1 mouse cellular context compared by ENCODE assay signal in the genomic region with DNA sequence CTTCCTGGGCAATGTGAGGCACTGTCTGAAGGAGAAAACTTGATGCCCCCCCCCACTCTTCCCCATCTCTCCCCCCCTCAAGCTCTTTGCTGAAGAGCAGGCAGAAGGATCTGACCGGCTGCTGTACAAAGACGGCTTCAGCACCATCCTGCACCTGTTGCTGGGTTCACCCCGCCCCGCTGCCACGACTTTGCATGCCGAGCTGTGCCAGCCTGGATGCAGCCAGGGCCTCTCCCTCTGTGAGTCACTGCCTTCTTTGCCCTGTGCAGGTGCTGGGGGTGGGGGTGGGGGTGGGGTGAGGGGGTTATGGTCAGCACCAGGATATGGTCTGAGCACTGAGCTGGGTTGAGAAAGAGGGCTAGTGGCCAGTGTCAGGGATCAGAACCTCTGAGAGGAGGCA.
A peak's percentile ranks its signal among the peaks of the same experiment; 100 is the strongest.
TF ChIP-seq lines count a peak whose summit lies in the region.

No protein-coding gene starts in this region.

TF ChIP-seq in myocyte, 11 proteins besides CTCF, POLR2A, EP300 and RAD21:
- TF ChIP-seq MYOG (IDR thresholded peaks at IDR 0.05; ENCODE audit: control insufficient read depth in 1 of 3, insufficient read depth in 1 of 3, insufficient read length in 2 of 3, low read depth in 2 of 3), result peak; percentile 13 to 95 (median 95)
- peak; percentile 61 for TF ChIP-seq TCF3 (IDR thresholded peaks at IDR 0.05; ENCODE audit: insufficient read length, low read depth)
- TF ChIP-seq SRF (IDR thresholded peaks at IDR 0.05; ENCODE audit: control insufficient read depth, insufficient read length, low read depth), result no peak
- no peak for TF ChIP-seq REST (IDR thresholded peaks at IDR 0.05; ENCODE audit: insufficient read depth, insufficient read length)
- TF ChIP-seq POLR2AphosphoS2 (IDR thresholded peaks at IDR 0.05; ENCODE audit: insufficient read length, low read depth), result no peak
- TF ChIP-seq TCF12 (IDR thresholded peaks at IDR 0.05; ENCODE audit: insufficient read depth, poor library complexity, severe bottlenecking), result no peak
- peak in 2 of 3 experiments; percentile 94 to 96 for TF ChIP-seq MYOD1 (IDR thresholded peaks at IDR 0.05; ENCODE audit: control insufficient read depth in 1 of 3, insufficient read length in 2 of 3, low read depth in 2 of 3)
